In genomic region chr7:113256046-113256445, GRCm38 (mm10) we compare ENCODE assay signal across 7 mouse cellular contexts. TPM values are rescaled to one million over a fixed set of nuclear protein-coding genes. Genes with fewer than 3 reads are reported as not detected.
DNase-seq lines count a peak whose midpoint lies in the region; ATAC-seq and TF ChIP-seq lines count a peak whose summit lies in the region.

No protein-coding gene starts in this region.

- H3K27me3 ChIP-seq in intestine, postnatal 0 days (replicated peaks; ENCODE audit: control insufficient read depth, insufficient read depth, low read length) = peaks cover 3% of the 10 kb centered on the region; the same call in 1 of the 2 replicates
- no peaks in the 10 kb centered on the region for H3K27me3 ChIP-seq in intestine, embryonic 16.5 days (replicated peaks; ENCODE audit: control insufficient read depth, insufficient read depth, low read length)
- no peaks in the 10 kb centered on the region for H3K27me3 ChIP-seq in lung, embryonic 16.5 days (ENCODE audit: control insufficient read depth, insufficient read depth, low read depth, low read length)

- DNase-seq in B cell, adult 2 months = peak; percentile 58 to 66
- peak; percentile 66 for DNase-seq in ES-CJ7 (ENCODE audit: low read depth, low spot score)
- DNase-seq in embryo, embryonic 10.5 days (ENCODE audit: low spot score) = peak; percentile 63
- peak; percentile 61 for DNase-seq in thymus, postnatal 0 days (ENCODE audit: low spot score)

- no peaks in the 10 kb centered on the region for H3K36me3 ChIP-seq in intestine, postnatal 0 days (ENCODE audit: control insufficient read depth, insufficient read depth)
- no peaks in the 10 kb centered on the region for H3K36me3 ChIP-seq in intestine, embryonic 16.5 days (ENCODE audit: control insufficient read depth, insufficient read depth, low read length)
- H3K36me3 ChIP-seq in lung, embryonic 16.5 days (ENCODE audit: control insufficient read depth, insufficient read depth, low read length) = no peaks in the 10 kb centered on the region

- ATAC-seq in intestine, postnatal 0 days = no peak
- no peak for ATAC-seq in intestine, embryonic 16.5 days
- no peak for ATAC-seq in lung, embryonic 16.5 days (ENCODE audit: low read depth)

- no peaks in the 10 kb centered on the region for H3K4me1 ChIP-seq in intestine, postnatal 0 days (replicated peaks; ENCODE audit: control insufficient read depth, insufficient read depth, low read length)
- peaks cover 17% of the 10 kb centered on the region for H3K4me1 ChIP-seq in intestine, embryonic 16.5 days (ENCODE audit: control insufficient read depth, insufficient read depth, low read length)
- H3K4me1 ChIP-seq in lung, embryonic 16.5 days (replicated peaks; ENCODE audit: control insufficient read depth, insufficient read depth, low read length) = peaks cover 22% of the 10 kb centered on the region

- peak; percentile 72 for TF ChIP-seq CTCF in intestine, postnatal 0 days (IDR thresholded peaks at IDR 0.05; ENCODE audit: low read depth)

- no peak overlapping the region for H3K9ac ChIP-seq in intestine, postnatal 0 days (ENCODE audit: low read depth, low read length)
- H3K9ac ChIP-seq in intestine, embryonic 16.5 days (ENCODE audit: low read depth, low read length) = no peak overlapping the region
- H3K9ac ChIP-seq in lung, embryonic 16.5 days (ENCODE audit: low read length) = no peak overlapping the region

- WGBS in intestine, postnatal 0 days = 43% methylated on average over 4 of the region's 4 CpGs
- WGBS in intestine, embryonic 16.5 days = 41% methylated on average over 4 of the region's 4 CpGs
- 36% methylated on average over 4 of the region's 4 CpGs for WGBS in lung, embryonic 16.5 days

- no peak overlapping the region for H3K4me3 ChIP-seq in intestine, postnatal 0 days (ENCODE audit: low read depth, low read length)
- no peak overlapping the region for H3K4me3 ChIP-seq in intestine, embryonic 16.5 days (ENCODE audit: low read length)
- no peak overlapping the region for H3K4me3 ChIP-seq in lung, embryonic 16.5 days (ENCODE audit: low read length)

- H3K4me2 ChIP-seq in intestine, postnatal 0 days (replicated peaks; ENCODE audit: low read depth) = no peak overlapping the region
- no peak overlapping the region for H3K4me2 ChIP-seq in intestine, embryonic 16.5 days (ENCODE audit: low read depth, low read length)
- no peak overlapping the region for H3K4me2 ChIP-seq in lung, embryonic 16.5 days (ENCODE audit: low read depth, low read length)

- no peak overlapping the region for H3K27ac ChIP-seq in intestine, postnatal 0 days (ENCODE audit: low read depth, low read length)
- H3K27ac ChIP-seq in intestine, embryonic 16.5 days (ENCODE audit: low read length) = no peak overlapping the region
- H3K27ac ChIP-seq in lung, embryonic 16.5 days (ENCODE audit: low read length) = peak overlapping the region; percentile 30

- no peaks in the 10 kb centered on the region for H3K9me3 ChIP-seq in intestine, postnatal 0 days (ENCODE audit: control insufficient read depth)
- H3K9me3 ChIP-seq in intestine, embryonic 16.5 days (ENCODE audit: control insufficient read depth, low read length) = no peaks in the 10 kb centered on the region
- no peaks in the 10 kb centered on the region for H3K9me3 ChIP-seq in lung, embryonic 16.5 days (ENCODE audit: control insufficient read depth, low read length)

RNA-seq across cellular contexts. Expression of gene Arntl, which starts 48.8 kb away (rescaled TPM):
- polyA plus RNA-seq in intestine, postnatal 0 days (2015; fragmentation: Nextera tagmentation; extraction: Ambion mirVana) = 5.3 and 5.4 TPM in 2 replicates
- polyA plus RNA-seq in intestine, embryonic 16.5 days (2015; fragmentation: Nextera tagmentation; extraction: Ambion mirVana) = 8.6 and 8.9 TPM in 2 replicates
- polyA plus RNA-seq in lung, embryonic 16.5 days (2015; fragmentation: Nextera tagmentation; extraction: Ambion mirVana) = 12.6 and 13.5 TPM in 2 replicates
- polyA plus RNA-seq in thymus, postnatal 0 days (2015; fragmentation: Nextera tagmentation; extraction: Ambion mirVana) = 44.0 and 44.4 TPM in 2 replicates
